In the genomic region with DNA sequence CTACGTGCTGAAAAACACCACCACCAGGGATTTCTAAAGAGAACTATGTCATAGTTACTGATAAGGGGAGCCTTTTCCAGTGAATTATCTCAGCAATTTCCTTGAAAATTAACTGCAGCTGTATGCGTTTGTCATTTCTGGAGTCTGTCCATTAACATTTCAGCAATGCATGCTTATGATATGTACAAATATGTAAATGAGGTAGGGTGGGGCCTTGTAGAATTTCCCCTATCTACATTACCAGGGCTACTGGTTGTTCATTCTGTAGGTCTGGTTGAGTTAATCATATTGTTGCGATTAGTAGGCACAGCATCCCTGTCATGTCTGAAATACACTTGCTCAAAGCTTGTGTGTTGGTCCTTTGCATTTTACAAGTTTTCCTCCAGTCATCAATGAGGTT, we compare ENCODE assay signal across 14 mouse cellular contexts.
"Had no signal": no experiment of that assay in that cellular context is flagged by ENCODE, and none has a peak within 500 bp of the region (broad histone marks: within the 10 kb centered on the region; RNA-seq: fewer than 3 reads in every experiment).

No protein-coding gene starts in this region.

- H3K27me3 ChIP-seq: lung, embryonic 15.5 days; midbrain, embryonic 13.5 days; midbrain, embryonic 15.5 days; neural tube, embryonic 12.5 days had no signal

- ATAC-seq: lung, postnatal 0 days; midbrain, embryonic 13.5 days; midbrain, embryonic 15.5 days had no signal

- H3K9ac ChIP-seq: lung, embryonic 15.5 days; midbrain, embryonic 13.5 days; midbrain, embryonic 15.5 days; neural tube, embryonic 12.5 days had no signal

- DNase-seq: lung, adult 2 months; lung, postnatal 14 days; lung, postnatal 36 days; right cerebral cortex, postnatal 14 days; thymus, adult 18-20 months; thymus, postnatal 14 days; thymus, postnatal 36 days had no signal

- H3K27ac ChIP-seq: lung, embryonic 15.5 days; macrophage; midbrain, embryonic 13.5 days; midbrain, embryonic 15.5 days; neural tube, embryonic 12.5 days had no signal

- H3K4me3 ChIP-seq: lung, embryonic 15.5 days; midbrain, embryonic 13.5 days; midbrain, embryonic 15.5 days; neural tube, embryonic 12.5 days had no signal

- H3K36me3 ChIP-seq: lung, embryonic 15.5 days; midbrain, embryonic 13.5 days; midbrain, embryonic 15.5 days; neural tube, embryonic 12.5 days had no signal

- H3K4me2 ChIP-seq: lung, embryonic 15.5 days; midbrain, embryonic 11.5 days; midbrain, embryonic 13.5 days; midbrain, embryonic 15.5 days; neural tube, embryonic 12.5 days had no signal

- H3K9me3 ChIP-seq: lung, embryonic 15.5 days; midbrain, embryonic 13.5 days; midbrain, embryonic 15.5 days; neural tube, embryonic 12.5 days had no signal

- H3K4me1 ChIP-seq: lung, embryonic 15.5 days; midbrain, embryonic 13.5 days; midbrain, embryonic 15.5 days; neural tube, embryonic 12.5 days had no signal
